Mouse (Mus musculus): ENCODE data around the gene Mepce. TPM values are rescaled to one million over a fixed set of nuclear protein-coding genes. Genes with fewer than 3 reads are reported as not detected.
"Not testable (repeated sequence)": the region's sequence is repeated elsewhere in the genome, so short reads cannot be mapped to it uniquely, and the experiment has no call there.

Gene Mepce
- total RNA-seq (2014; fragmentation: Nextera tagmentation), result 51.3 and 53.9 TPM in 2 replicates
- 22.3 and 27.8 TPM in 2 replicates for total RNA-seq (2017)
- polyA plus RNA-seq (2012), result 173 and 216 TPM in 2 replicates

DNA sequence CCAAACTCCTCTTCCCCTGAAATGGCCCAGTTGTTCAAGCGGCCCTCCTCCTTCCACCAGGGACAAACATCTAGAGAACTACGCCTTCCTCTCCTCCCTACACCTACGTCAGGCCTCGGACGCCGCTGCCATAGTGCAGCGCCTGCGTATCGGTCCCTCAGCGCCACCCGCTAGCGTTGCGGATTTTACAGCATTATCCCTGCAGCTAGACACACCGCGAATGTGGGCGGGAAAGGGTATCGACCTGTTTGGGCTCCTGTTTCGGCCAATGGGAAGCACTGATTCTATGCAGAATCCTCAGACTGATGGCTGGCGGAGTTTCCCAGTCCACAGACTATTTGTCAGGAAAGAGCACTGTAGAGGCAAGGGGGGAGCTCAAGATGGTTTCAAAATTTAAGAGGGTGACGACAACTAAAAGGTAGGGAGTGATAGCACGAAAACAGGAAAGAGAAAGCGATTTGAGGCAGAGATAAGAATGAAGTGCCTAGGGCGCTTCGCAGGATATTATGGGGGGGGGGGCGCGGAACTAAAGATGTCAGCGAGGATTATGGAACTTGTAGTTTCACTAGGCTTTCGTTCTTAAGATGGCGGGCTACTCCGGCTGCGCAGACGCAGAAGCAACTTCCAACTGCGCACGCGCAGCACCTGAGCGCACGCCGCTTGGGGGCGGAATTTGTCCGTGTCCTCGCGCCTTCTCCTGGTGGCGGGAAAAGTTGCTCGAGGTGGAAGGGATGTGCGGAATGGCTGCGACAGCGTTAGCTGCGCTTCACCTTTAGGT, at the start of gene Mepce, which contains the start of gene Zcwpw1:
Gene Mepce, minus strand, starts transcription at position 505 of the 778 bp plus-strand sequence.
Gene Zcwpw1, plus strand, starts transcription at position 648 of the 778 bp plus-strand sequence.
- peak; percentile 73 for DNase-seq (ENCODE audit: low spot score)
- ATAC-seq (ENCODE audit: extremely low read depth, insufficient number of reproducible peaks, low FRiP score, poor library complexity, severe bottlenecking), result peak; percentile 28; the same call in 1 of the 2 replicates
- Histone ChIP-seq H3K4me3 (ENCODE audit: low read depth, low read length) (peak within 1 kb of the TSS; percentile 78), H3K36me3 (replicated peaks) (peaks cover 31% of the 10 kb centered on the region), H3K27me3 (ENCODE audit: insufficient read depth, low read length) (peaks cover 4% of the 10 kb centered on the region; the same call in 1 of the 2 replicates), H3K9me3 (replicated peaks) (peaks cover 5% of the 10 kb centered on the region), H3K4me1 (ENCODE audit: insufficient read depth, low read depth, low read length) (peaks cover 43% of the 10 kb centered on the region)
- TF ChIP-seq TAL1 (conservative IDR thresholded peaks at IDR 0.05; ENCODE audit: low read depth, low read length), result no peak
- TF ChIP-seq POLR2AphosphoS5 (IDR thresholded peaks at IDR 0.05; ENCODE audit: insufficient replicate concordance, low read depth, low read length), result no peak
- TF ChIP-seq GATA1 (IDR thresholded peaks at IDR 0.05; ENCODE audit: borderline replicate concordance, low read length), result no peak
- no peak for TF ChIP-seq CTCF (IDR thresholded peaks at IDR 0.05; ENCODE audit: low read depth, low read length)
- no peak for TF ChIP-seq GATA2 (IDR thresholded peaks at IDR 0.05; ENCODE audit: borderline replicate concordance, low read depth, low read length)

DNA sequence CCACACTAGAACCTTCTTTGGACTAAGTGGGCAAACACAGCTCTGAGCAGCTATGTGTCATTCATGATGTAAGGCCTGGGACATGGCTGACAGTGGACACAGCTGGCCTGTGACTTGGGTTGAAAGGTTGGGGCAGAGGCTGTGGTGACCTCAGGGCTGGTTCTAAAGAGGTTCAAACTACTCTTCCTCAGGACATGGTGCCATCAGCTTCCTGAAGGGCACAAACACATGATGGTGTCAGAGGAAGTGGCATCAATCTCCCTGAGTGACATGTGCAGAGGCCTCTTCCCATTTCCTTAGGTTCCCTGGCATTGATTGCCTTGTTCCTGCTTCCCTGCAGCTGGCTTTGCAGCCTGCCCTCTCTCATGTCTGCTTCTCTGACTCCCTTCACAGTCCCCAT, 49.7 kb upstream of the Mepce start:
- not testable (repeated sequence) for H3K9me3 ChIP-seq (replicated peaks); H3K36me3 ChIP-seq (replicated peaks); H3K4me3 ChIP-seq (ENCODE audit: low read depth, low read length); H3K4me1 ChIP-seq (ENCODE audit: insufficient read depth, low read depth, low read length); H3K27me3 ChIP-seq (ENCODE audit: insufficient read depth, low read length); DNase-seq (ENCODE audit: low spot score); ATAC-seq (ENCODE audit: extremely low read depth, insufficient number of reproducible peaks, low FRiP score, poor library complexity, severe bottlenecking)

DNA sequence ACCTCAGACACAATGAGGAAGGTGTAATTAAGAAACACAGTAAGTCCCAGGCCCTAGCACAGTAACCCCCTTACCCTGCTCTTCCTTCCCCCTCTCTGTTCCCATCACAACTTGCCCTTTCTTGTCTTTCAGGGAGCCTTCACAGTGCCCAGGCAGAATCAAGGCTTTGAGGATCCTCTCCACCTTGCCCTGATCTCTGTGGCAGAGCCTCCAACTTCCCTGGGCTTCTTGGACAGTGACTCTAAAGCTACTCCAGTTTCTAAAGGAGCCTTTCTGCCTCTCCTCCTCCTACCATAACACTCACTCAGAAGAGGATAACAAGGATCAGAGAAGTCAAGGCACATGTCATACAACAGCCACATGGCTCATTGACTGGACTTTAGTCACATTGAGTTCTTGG, 49.2 kb upstream of the Mepce start:
- H3K36me3 ChIP-seq (replicated peaks), result no peaks in the 10 kb centered on the region
- no peaks in the 10 kb centered on the region for H3K9me3 ChIP-seq (replicated peaks)
- ATAC-seq (ENCODE audit: extremely low read depth, insufficient number of reproducible peaks, low FRiP score, poor library complexity, severe bottlenecking), result no peak
- DNase-seq (ENCODE audit: low spot score), result no peak
- no peaks in the 10 kb centered on the region for H3K27me3 ChIP-seq (ENCODE audit: insufficient read depth, low read length)
- no peak overlapping the region for H3K4me3 ChIP-seq (ENCODE audit: low read depth, low read length)
- TF ChIP-seq TAL1 (conservative IDR thresholded peaks at IDR 0.05; ENCODE audit: low read depth, low read length) (no peak), GATA2 (IDR thresholded peaks at IDR 0.05; ENCODE audit: borderline replicate concordance, low read depth, low read length) (no peak), CTCF (IDR thresholded peaks at IDR 0.05; ENCODE audit: low read depth, low read length) (no peak), GATA1 (IDR thresholded peaks at IDR 0.05; ENCODE audit: borderline replicate concordance, low read length) (no peak)
- H3K4me1 ChIP-seq (ENCODE audit: insufficient read depth, low read depth, low read length), result no peaks in the 10 kb centered on the region

DNA sequence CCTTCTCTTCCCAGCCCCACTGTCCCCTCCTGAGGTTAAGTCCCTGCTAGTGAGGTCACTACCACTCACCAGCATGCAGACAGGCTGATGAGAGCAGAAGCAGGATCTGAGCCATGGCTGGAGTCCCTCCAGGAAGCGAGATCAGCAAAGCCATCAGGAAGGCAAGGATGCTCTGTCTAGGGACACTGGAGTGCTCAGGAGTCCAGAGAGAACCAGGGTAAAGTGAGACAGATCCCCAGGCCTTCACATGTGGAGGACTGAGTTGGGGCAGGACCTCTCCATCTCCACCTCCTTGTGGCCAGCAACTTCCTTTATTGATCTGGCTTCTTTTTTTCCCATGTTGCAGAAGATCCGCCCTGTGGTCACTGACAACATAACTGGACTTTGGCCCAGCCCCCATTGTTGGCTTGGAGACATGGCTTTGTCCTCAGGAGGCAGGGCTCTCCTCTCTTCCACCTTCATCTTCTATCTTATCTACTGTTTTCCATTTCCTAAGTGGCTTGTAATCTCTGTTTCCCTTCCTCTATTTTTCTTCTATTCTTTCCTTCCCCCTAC, 48.6 kb upstream of the Mepce start, which contains the start of gene Pilra:
Gene Pilra, minus strand, starts transcription at position 316 of the 555 bp plus-strand sequence.
- not testable (repeated sequence) for H3K4me3 ChIP-seq (ENCODE audit: low read depth, low read length); H3K4me1 ChIP-seq (ENCODE audit: insufficient read depth, low read depth, low read length); DNase-seq (ENCODE audit: low spot score); ATAC-seq (ENCODE audit: extremely low read depth, insufficient number of reproducible peaks, low FRiP score, poor library complexity, severe bottlenecking); H3K9me3 ChIP-seq (replicated peaks); H3K27me3 ChIP-seq (ENCODE audit: insufficient read depth, low read length); H3K36me3 ChIP-seq (replicated peaks)

DNA sequence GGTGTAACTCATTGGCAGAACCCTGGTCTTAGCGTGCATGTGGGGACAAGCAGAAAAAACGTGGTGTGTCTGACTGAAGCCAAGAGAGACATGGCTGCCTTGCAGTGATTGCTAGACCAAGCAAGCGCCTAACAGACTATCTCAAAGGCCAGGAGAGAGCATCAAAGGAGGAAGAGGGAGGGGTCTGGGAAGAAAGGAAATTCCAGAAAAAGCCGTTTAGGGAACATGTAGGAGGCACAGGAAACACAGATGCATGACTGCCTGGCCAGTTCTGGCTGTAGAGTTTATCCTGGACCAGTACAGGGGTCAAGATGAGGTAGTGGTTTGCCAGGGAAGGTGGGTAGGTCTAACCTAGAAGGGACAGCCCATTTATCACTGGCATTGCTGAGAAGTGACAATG, 46.0 kb upstream of the Mepce start:
- no peaks in the 10 kb centered on the region for H3K4me1 ChIP-seq (ENCODE audit: insufficient read depth, low read depth, low read length)
- H3K4me3 ChIP-seq (ENCODE audit: low read depth, low read length), result no peak overlapping the region
- ATAC-seq (ENCODE audit: extremely low read depth, insufficient number of reproducible peaks, low FRiP score, poor library complexity, severe bottlenecking) (no peak), DNase-seq (ENCODE audit: low spot score) (no peak)
- no peaks in the 10 kb centered on the region for H3K9me3 ChIP-seq (replicated peaks)
- TF ChIP-seq GATA1 (IDR thresholded peaks at IDR 0.05; ENCODE audit: borderline replicate concordance, low read length) (no peak), TAL1 (conservative IDR thresholded peaks at IDR 0.05; ENCODE audit: low read depth, low read length) (no peak), POLR2AphosphoS5 (IDR thresholded peaks at IDR 0.05; ENCODE audit: insufficient replicate concordance, low read depth, low read length) (no peak), CTCF (IDR thresholded peaks at IDR 0.05; ENCODE audit: low read depth, low read length) (no peak), GATA2 (IDR thresholded peaks at IDR 0.05; ENCODE audit: borderline replicate concordance, low read depth, low read length) (no peak)
- no peaks in the 10 kb centered on the region for H3K36me3 ChIP-seq (replicated peaks)
- no peaks in the 10 kb centered on the region for H3K27me3 ChIP-seq (ENCODE audit: insufficient read depth, low read length)

DNA sequence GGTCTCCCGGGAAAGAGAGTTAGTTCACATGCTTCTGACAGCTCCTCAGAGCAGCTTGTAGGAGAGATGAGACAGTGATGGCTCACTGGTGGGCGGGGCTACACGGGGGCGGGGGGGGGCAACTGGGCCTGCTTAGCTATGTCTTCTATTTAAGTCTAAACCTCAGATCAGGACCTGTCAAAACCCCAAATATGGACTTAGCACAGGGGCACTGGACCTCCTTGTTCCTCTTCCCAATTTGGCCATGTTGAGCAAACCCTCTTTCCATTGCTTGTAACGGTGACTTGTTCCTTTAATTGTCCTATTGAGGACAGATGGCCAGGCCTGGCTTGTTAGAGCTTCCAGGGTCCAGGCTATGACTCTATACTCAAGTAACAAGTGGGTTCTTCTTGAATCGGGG, 44.1 kb upstream of the Mepce start:
- H3K9me3 ChIP-seq (replicated peaks), result no peaks in the 10 kb centered on the region
- no peak overlapping the region for H3K4me3 ChIP-seq (ENCODE audit: low read depth, low read length)
- no peaks in the 10 kb centered on the region for H3K36me3 ChIP-seq (replicated peaks)
- no peaks in the 10 kb centered on the region for H3K4me1 ChIP-seq (ENCODE audit: insufficient read depth, low read depth, low read length)
- DNase-seq (ENCODE audit: low spot score) (no peak), ATAC-seq (ENCODE audit: extremely low read depth, insufficient number of reproducible peaks, low FRiP score, poor library complexity, severe bottlenecking) (no peak)
- no peaks in the 10 kb centered on the region for H3K27me3 ChIP-seq (ENCODE audit: insufficient read depth, low read length)
- TF ChIP-seq GATA2 (IDR thresholded peaks at IDR 0.05; ENCODE audit: borderline replicate concordance, low read depth, low read length) (no peak), CTCF (IDR thresholded peaks at IDR 0.05; ENCODE audit: low read depth, low read length) (no peak), POLR2AphosphoS5 (IDR thresholded peaks at IDR 0.05; ENCODE audit: insufficient replicate concordance, low read depth, low read length) (no peak), TAL1 (conservative IDR thresholded peaks at IDR 0.05; ENCODE audit: low read depth, low read length) (no peak), GATA1 (IDR thresholded peaks at IDR 0.05; ENCODE audit: borderline replicate concordance, low read length) (no peak)
